Mouse (Mus musculus) kidney, adult 11 months (tissue): ENCODE data around the gene Hsd17b10.

ENCODE experiments used
- DNase-seq: peaks from one replicate; pipeline ENCODE4 v3.0.0; 2022

The Hsd17b10 gene

GRCm38 (mm10) chrX:152001737-152002710 is at the start of gene Hsd17b10:
Gene Hsd17b10, plus strand, starts transcription at chrX:152001845.
- peak; percentile 87 for DNase-seq

DNA sequence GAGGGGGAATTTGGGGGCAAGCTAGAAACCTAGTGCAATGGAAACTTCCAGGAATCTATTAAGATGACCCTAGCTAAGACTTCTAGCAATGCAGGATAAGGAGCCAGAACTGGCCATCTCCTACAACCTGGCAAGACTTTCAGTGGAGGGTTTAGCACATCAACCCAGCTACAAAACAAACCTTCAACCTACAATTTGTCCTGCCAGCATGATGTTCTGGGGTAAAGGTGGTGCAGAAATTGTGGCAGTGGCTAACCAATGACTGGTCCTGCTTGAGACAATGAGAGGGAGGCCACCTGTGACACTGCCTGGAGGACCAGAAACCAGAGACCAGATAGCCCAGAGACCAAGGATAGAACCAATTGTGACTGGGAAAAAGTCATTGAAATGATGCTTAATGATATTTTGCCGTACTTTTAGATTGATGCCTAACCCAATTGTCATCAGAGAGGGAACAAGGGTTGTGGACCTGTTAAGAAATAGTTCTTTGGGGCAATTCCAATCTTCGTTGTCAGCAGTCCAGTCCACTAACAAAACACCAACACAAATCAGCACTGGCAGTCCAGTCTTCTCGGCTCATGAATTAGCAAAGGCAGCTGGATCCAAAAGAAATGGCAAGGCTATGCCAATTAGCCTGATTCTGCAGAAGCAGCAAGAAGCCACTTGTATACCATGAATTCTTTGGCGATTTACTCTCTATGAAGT is 2.5 kb upstream of the Hsd17b10 start:
- DNase-seq: no peak

- no peak for DNase-seq
These were observed 412 bp upstream of the Hsd17b10 start for GRCm38 (mm10) chrX:152001182-152001684.

DNA sequence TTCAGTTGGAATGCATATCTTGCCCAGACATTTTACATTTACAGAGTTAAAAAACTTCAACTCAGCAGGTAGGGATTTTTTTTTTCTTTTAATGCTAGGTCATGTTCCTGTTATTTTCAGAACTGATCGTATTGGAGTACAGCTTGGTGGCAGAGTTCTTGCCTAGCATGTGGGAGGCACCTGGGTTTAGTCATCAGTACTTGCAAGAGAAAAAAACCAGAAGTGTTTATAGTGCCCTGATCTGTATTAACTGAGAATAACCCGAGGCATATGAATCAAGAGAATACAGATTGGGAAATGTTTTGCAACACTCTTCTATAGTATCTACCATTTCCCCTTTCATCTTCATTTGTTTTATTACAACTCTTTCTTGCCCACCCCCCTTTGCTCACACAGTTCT is 1.2 kb downstream of the Hsd17b10 start:
- no peak for DNase-seq

- DNase-seq: no peak
These were observed 6.2 kb downstream of the Hsd17b10 start for GRCm38 (mm10) chrX:152007863-152008262.

DNA sequence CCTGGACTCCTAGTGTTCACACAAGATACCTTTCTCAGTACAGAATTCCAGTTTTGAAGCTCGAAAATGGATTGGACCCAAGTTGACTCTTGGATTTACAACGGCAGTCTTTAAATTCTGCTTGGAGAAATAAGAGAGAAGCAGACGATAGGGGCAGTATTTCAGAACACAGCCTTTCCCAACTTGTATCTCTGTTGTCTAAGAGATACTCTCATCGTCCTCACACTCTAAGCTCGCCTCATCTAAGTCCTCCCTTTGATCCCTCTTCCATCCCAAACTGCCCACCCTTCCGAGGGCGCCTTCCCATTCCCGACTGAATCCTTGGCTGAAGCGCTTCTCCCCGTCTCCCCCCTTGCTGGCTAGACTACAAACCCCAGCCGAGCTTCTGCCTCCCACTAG is 14.1 kb downstream of the Hsd17b10 start:
- no peak for DNase-seq

GRCm38 (mm10) chrX:152016151-152017145 is 14.8 kb downstream of the Hsd17b10 start, which contains the start of the genes Ribc1 and Smc1a:
Gene Ribc1, minus strand, starts transcription at chrX:152016295.
Gene Smc1a, plus strand, starts transcription at chrX:152016428.
- DNase-seq: peak; percentile 95

GRCm38 (mm10) chrX:152017186-152017585 is 15.5 kb downstream of the Hsd17b10 start:
- no peak for DNase-seq

GRCm38 (mm10) chrX:152019294-152019693 is 17.6 kb downstream of the Hsd17b10 start:
- no peak for DNase-seq

DNA sequence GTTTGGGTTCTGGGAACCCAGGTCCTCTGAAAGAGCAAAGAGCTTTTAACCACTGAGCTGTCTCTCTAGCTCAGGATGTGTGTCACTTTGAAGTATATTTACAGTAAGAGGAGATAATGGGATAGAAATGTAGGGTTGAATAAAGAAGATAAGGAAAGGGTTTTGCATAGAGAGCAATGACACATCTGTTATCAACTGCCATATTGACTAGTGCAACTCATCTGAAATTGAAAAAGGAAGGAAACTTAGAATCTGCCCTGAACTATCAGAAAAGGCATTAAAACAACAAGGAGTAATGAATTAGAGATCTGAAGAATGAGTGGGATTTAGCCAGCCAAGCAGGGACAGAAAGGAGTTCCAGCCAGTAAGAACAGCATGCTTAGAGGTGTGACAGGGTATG is 38.2 kb downstream of the Hsd17b10 start:
- no peak for DNase-seq

DNA sequence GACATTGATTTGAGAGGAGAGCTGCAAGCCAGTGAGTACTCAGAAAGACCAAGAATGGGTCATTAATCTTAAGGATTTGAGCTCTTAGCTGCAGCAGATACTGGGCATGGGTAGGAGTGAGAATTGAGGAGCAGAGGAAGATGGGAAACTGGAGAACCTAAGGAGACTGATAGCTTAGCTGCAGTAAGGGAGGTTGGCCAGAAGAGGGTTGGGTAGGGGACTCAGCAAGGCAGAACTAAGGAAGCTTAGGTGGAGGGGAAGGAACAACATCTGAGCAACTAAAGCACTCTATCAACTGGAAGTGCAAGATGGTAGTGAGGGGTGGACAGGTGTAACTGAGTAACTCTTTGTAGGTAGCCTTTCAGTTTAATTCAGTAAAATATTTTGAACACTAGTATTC is 45.6 kb downstream of the Hsd17b10 start:
- no peak for DNase-seq

- DNase-seq: no peak
These were observed 50.9 kb downstream of the Hsd17b10 start for GRCm38 (mm10) chrX:152052546-152052945.
